Mouse (Mus musculus) E14TG2a.4 (cell line): ENCODE measurements around the gene Eipr1.

Experiments used
- CTCF ChIP-seq: conservative IDR thresholded peaks from 2 replicates; pipeline ENCODE4 v1.5.1; 2014; ENCODE audit warnings: low read length
- NANOG ChIP-seq: IDR thresholded peaks from 2 replicates; pipeline ENCODE4 v1.6.1; 2014; ENCODE audit warnings: borderline replicate concordance, low read length, mixed read lengths
- POU5F1 ChIP-seq: IDR thresholded peaks from 2 replicates; pipeline ENCODE4 v1.6.1; 2014; ENCODE audit warnings: low read length, borderline replicate concordance

DNA sequence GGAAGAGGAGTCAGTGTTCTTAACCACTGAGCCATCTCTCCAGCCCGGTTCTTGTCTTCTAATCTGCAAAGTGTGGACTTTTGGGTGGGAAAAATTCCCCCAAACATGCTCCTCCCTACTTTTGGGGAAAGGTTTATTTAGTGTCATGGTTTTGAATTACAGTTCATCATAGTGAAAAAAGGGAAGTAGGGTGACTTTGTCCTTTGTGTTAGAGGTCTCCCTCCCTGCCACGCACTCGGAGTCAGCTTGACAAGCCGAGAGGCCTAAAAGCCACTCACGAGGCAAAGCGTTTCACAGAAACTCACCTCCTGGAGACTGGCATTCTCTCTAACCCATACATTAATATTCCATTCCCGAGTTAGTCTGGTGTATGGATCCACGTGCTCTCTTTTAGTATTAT is 19.0 kb upstream of the Eipr1 start:
- TF ChIP-seq CTCF (no peak), NANOG (no peak), POU5F1 (no peak)
